Mouse (Mus musculus) liver, embryonic 14.5 days (tissue): Measurements from ENCODE around the gene Phf1. TPM values are rescaled to one million over a fixed set of nuclear protein-coding genes. Genes with fewer than 3 reads are reported as not detected.
A peak's percentile ranks its signal among the peaks of the same experiment; 100 is the strongest.

Source experiments
- ATAC-seq: fragments of 200-750 bp; cut with Nextera tagmentation; 2 replicates; pipeline ENCODE4 v1.8.0; 2017; ENCODE audit warnings: moderate number of reproducible peaks, mild to moderate bottlenecking, moderate library complexity; ENCODE audit not compliant: insufficient read depth
- DNase-seq, 3 experiments: peaks; one replicate each; pipeline ENCODE4 v3.0.0-alpha.2; 2012 to 2013; ENCODE audit warnings: low read depth in 3 of 3, low spot score in 3 of 3
- H3K27ac ChIP-seq: fragments of 300-500 bp; sonication (generic); 2 replicates; pipeline ENCODE4 v1.5.1; 2014; ENCODE audit warnings: moderate library complexity, mild to moderate bottlenecking, control low read depth, inconsistent platforms
- H3K27me3 ChIP-seq: fragments of 300-500 bp; sonication (generic); 2 replicates; pipeline ENCODE4 v1.6.1; 2014; ENCODE audit warnings: mild to moderate bottlenecking, low read length, moderate library complexity; ENCODE audit not compliant: control insufficient read depth, insufficient read depth
- H3K36me3 ChIP-seq: fragments of 300-500 bp; sonication (generic); replicated peaks from 2 replicates; pipeline ENCODE4 v1.6.1; 2014; ENCODE audit warnings: low read depth; ENCODE audit not compliant: control insufficient read depth, insufficient read depth
- H3K4me1 ChIP-seq, 2 experiments: fragments of 200-500 bp in 1 of 2; fragments of 300-500 bp in 1 of 2; sonication (generic) in 1 of 2; replicated peaks; 2 replicates each; pipeline ENCODE4 v1.6.1; 2012 to 2014; ENCODE audit warnings: antibody characterized with exemption in 1 of 2, inconsistent platforms in 1 of 2, low read length in 1 of 2; ENCODE audit not compliant: control insufficient read depth in 2 of 2, insufficient read depth in 2 of 2
- H3K4me2 ChIP-seq: fragments of 300-500 bp; sonication (generic); 2 replicates; pipeline ENCODE4 v1.6.1; 2014; ENCODE audit warnings: low read depth, mild to moderate bottlenecking, control low read depth, moderate library complexity
- H3K4me3 ChIP-seq, 2 experiments: fragments of 200-500 bp in 1 of 2; fragments of 300-500 bp in 1 of 2; sonication (generic) in 1 of 2; 2 replicates each; pipeline ENCODE4 v1.5.1; 2012 to 2014; ENCODE audit warnings: low read depth in 2 of 2, low read length in 2 of 2, mild to moderate bottlenecking in 2 of 2, control low read depth in 1 of 2, inconsistent platforms in 1 of 2, moderate library complexity in 1 of 2; ENCODE audit not compliant: insufficient read depth in 1 of 2
- H3K9ac ChIP-seq: fragments of 300-500 bp; sonication (generic); replicated peaks from 2 replicates; pipeline ENCODE4 v1.6.1; 2014; ENCODE audit warnings: mild to moderate bottlenecking, control low read depth, moderate library complexity
- H3K9me3 ChIP-seq: fragments of 300-500 bp; sonication (generic); 2 replicates; pipeline ENCODE4 v1.6.1; 2016; ENCODE audit warnings: low read length, mixed read lengths; ENCODE audit not compliant: control insufficient read depth
- CTCF ChIP-seq: IDR thresholded peaks from 2 replicates; pipeline ENCODE4 v1.5.1; 2016; ENCODE audit warnings: antibody characterized with exemption, low read depth, control low read depth
- EP300 ChIP-seq: IDR thresholded peaks from 2 replicates; pipeline ENCODE4 v1.6.1; 2016; ENCODE audit warnings: antibody characterized with exemption, low read depth
- WGBS: fragments of 180-500 bp; shearing (Covaris S2); extraction: QIAGEN DNeasy Blood & Tissue Kit; methylation state at CpG from one replicate; pipeline ENCODE4 v1.1.7; 2014; ENCODE audit not compliant: insufficient replicate concordance; 5-methylcytosine and 5-hydroxymethylcytosine counted together
- microRNA-seq: library from miRNA; unstranded; fragments of <30 nt; microRNA quantifications from one replicate; pipeline ENCODE4, GENCODE M21; 2016
- polyA plus RNA-seq, 2 experiments: library from polyadenylated mRNA; depleted of rRNA in 1 of 2; stranded (reverse) in 1 of 2; unstranded in 1 of 2; fragments of >200 nt; fragmentation: Nextera tagmentation in 1 of 2; extraction: Ambion mirVana in 1 of 2; gene quantifications; 2 replicates each; pipeline versions ENCODE4 v1.2.1 to v1.2.3; 2012 to 2014

Gene Phf1
- polyA plus RNA-seq, 2 experiments, result 0.94 to 6.4 TPM

GRCm38 (mm10) chr17:26985503-26986179 lies 52.8 kb downstream of the Phf1 start:
- H3K9ac ChIP-seq, result no peak overlapping the region
- H3K4me1 ChIP-seq, result 0 out of 4 replicates have a peak, but pooled peaks cover 0 to 2% of the 10 kb centered on the region in 2 experiments
- H3K27me3 ChIP-seq, result no peaks in the 10 kb centered on the region
- no peak overlapping the region for H3K4me2 ChIP-seq
- WGBS, result 74% methylated on average over 10 of the region's 10 CpGs
- DNase-seq (no peak), ATAC-seq (peak; percentile 65)
- no peaks in the 10 kb centered on the region for H3K36me3 ChIP-seq
- no peak overlapping the region for H3K27ac ChIP-seq
- no peak for TF ChIP-seq EP300
- no peak for TF ChIP-seq CTCF
- H3K4me3 ChIP-seq, result no peak overlapping the region
- H3K9me3 ChIP-seq, result no peaks in the 10 kb centered on the region

Small RNA genes lying within 50 kb of the gene (microRNA-seq; reads per million reads assigned to microRNA genes)
- gene Gm27775 (not detected), gene Mir3083 (not detected), gene Mir6968 (not detected)

Other genes with a start within 250 kb of the Phf1 start
- gene Crebrf, start 217.4 kb upstream of the Phf1 start, polyA plus RNA-seq (2012; rRNA removed), result 1.2 and 1.3 TPM in 2 replicates
- 2.8 and 3.2 TPM in 2 replicates for gene Crebrf, start 217.4 kb upstream of the Phf1 start, polyA plus RNA-seq (2014; fragmentation: Nextera tagmentation; extraction: Ambion mirVana)
- gene Bnip1, start 152.0 kb upstream of the Phf1 start, polyA plus RNA-seq (2012; rRNA removed), result 10.5 and 13.7 TPM in 2 replicates
- gene Bnip1, start 152.0 kb upstream of the Phf1 start, polyA plus RNA-seq (2014; fragmentation: Nextera tagmentation; extraction: Ambion mirVana), result 15.0 and 18.8 TPM in 2 replicates
- gene Nkx2-5, start 88.0 kb upstream of the Phf1 start, polyA plus RNA-seq (2012; rRNA removed), result not detected in 2 replicates
- gene Nkx2-5, start 88.0 kb upstream of the Phf1 start, polyA plus RNA-seq (2014; fragmentation: Nextera tagmentation; extraction: Ambion mirVana), result not detected in 2 replicates
- 12.2 and 13.8 TPM in 2 replicates for gene Kifc5b, start 16.0 kb upstream of the Phf1 start, polyA plus RNA-seq (2012; rRNA removed)
- gene Kifc5b, start 16.0 kb upstream of the Phf1 start, polyA plus RNA-seq (2014; fragmentation: Nextera tagmentation; extraction: Ambion mirVana), result 2.7 and 3.3 TPM in 2 replicates
- 53.0 and 53.5 TPM in 2 replicates for gene Cuta, start 6.5 kb downstream of the Phf1 start, polyA plus RNA-seq (2012; rRNA removed)
- gene Cuta, start 6.5 kb downstream of the Phf1 start, polyA plus RNA-seq (2014; fragmentation: Nextera tagmentation; extraction: Ambion mirVana), result 82.5 and 86.8 TPM in 2 replicates
- gene Syngap1, start 8.2 kb downstream of the Phf1 start, polyA plus RNA-seq (2012; rRNA removed), result 3.4 TPM in 2 replicates
- gene Syngap1, start 8.2 kb downstream of the Phf1 start, polyA plus RNA-seq (2014; fragmentation: Nextera tagmentation; extraction: Ambion mirVana), result 0.08 and 0.13 TPM in 2 replicates
- 3.1 and 4.0 TPM in 2 replicates for gene Zbtb9, start 40.1 kb downstream of the Phf1 start, polyA plus RNA-seq (2012; rRNA removed)
- 2.6 and 3.4 TPM in 2 replicates for gene Zbtb9, start 40.1 kb downstream of the Phf1 start, polyA plus RNA-seq (2014; fragmentation: Nextera tagmentation; extraction: Ambion mirVana)
- gene Bak1, start 96.0 kb downstream of the Phf1 start, polyA plus RNA-seq (2012; rRNA removed), result 16.1 and 17.3 TPM in 2 replicates
- 5.4 and 5.8 TPM in 2 replicates for gene Bak1, start 96.0 kb downstream of the Phf1 start, polyA plus RNA-seq (2014; fragmentation: Nextera tagmentation; extraction: Ambion mirVana)
- gene Itpr3, start 124.3 kb downstream of the Phf1 start, polyA plus RNA-seq (2012; rRNA removed), result 0.96 and 1.00 TPM in 2 replicates
- gene Itpr3, start 124.3 kb downstream of the Phf1 start, polyA plus RNA-seq (2014; fragmentation: Nextera tagmentation; extraction: Ambion mirVana), result 0.53 and 0.75 TPM in 2 replicates
- gene Uqcc2, start 200.9 kb downstream of the Phf1 start, polyA plus RNA-seq (2012; rRNA removed), result 73.6 and 129 TPM in 2 replicates
- 204 and 208 TPM in 2 replicates for gene Uqcc2, start 200.9 kb downstream of the Phf1 start, polyA plus RNA-seq (2014; fragmentation: Nextera tagmentation; extraction: Ambion mirVana)
- gene Ip6k3, start 234.7 kb downstream of the Phf1 start, polyA plus RNA-seq (2012; rRNA removed), result 0.02 TPM in 1 of 2 replicates, not detected in the other
- 0.04 TPM in 1 of 2 replicates, not detected in the other for gene Ip6k3, start 234.7 kb downstream of the Phf1 start, polyA plus RNA-seq (2014; fragmentation: Nextera tagmentation; extraction: Ambion mirVana)